Mouse (Mus musculus) myocyte (in vitro differentiated cells): Measurements from ENCODE around the gene Nap1l4.

Experiments
- POLR2A ChIP-seq: IDR thresholded peaks from one replicate; pipeline ENCODE4 v1.6.1; 2011; ENCODE audit warnings: low read depth, mild to moderate bottlenecking, control low read depth, moderate library complexity; ENCODE audit not compliant: insufficient read length
- REST ChIP-seq: IDR thresholded peaks from one replicate; pipeline ENCODE4 v1.6.1; 2011; ENCODE audit warnings: mild to moderate bottlenecking, control low read depth, moderate library complexity; ENCODE audit not compliant: insufficient read depth, insufficient read length
- USF1 ChIP-seq: IDR thresholded peaks from one replicate; pipeline ENCODE4 v1.6.1; 2011; ENCODE audit warnings: low read depth, mild to moderate bottlenecking, control low read depth, moderate library complexity

DNA sequence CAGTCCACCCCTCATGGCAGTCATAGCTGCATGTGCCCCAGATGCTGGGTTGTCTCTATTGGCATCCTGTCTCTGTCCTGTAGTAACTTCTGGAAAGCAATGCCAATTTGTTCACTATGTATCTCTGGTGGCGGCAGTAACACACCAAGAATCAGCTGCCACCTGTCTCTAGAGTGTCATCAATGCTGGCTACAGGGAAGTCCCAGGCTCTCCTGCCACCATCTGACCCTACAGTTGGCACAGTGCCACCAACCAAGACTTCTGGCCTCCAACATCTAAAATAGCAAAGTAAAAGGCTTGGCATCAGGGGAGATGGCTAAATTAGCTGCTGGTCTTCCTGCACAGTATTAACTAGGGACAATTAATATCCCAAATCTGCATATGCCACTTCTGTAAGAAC lies 16.5 kb downstream of the Nap1l4 start:
- TF ChIP-seq POLR2A (no peak), USF1 (no peak), REST (no peak)
